Comparison of ENCODE assay signal across 20 mouse cellular contexts in genomic region chr17:88706231-88706649, GRCm38 (mm10). TPM values are rescaled to one million over a fixed set of nuclear protein-coding genes. Genes with fewer than 3 reads are reported as not detected.
DNase-seq lines count a peak whose midpoint lies in the region; ATAC-seq and TF ChIP-seq lines count a peak whose summit lies in the region.
"Had no signal": no experiment of that assay in that cellular context is flagged by ENCODE, and none has a peak within 500 bp of the region (broad histone marks: within the 10 kb centered on the region; RNA-seq: fewer than 3 reads in every experiment).

No protein-coding gene starts in this region.

- no peak overlapping the region for H3K4me3 ChIP-seq in kidney, embryonic 16.5 days (ENCODE audit: low read length)
- H3K4me3 ChIP-seq in hindbrain, embryonic 13.5 days, result no peak overlapping the region
- no peak overlapping the region for H3K4me3 ChIP-seq in midbrain, postnatal 0 days (ENCODE audit: low read depth, low read length)
- H3K4me3 ChIP-seq in lung, postnatal 0 days (ENCODE audit: low read depth, low read length), result no peak overlapping the region

- H3K27ac ChIP-seq in kidney, embryonic 16.5 days (ENCODE audit: low read length), result no peak overlapping the region
- H3K27ac ChIP-seq in hindbrain, embryonic 13.5 days, result no peak overlapping the region
- H3K27ac ChIP-seq in midbrain, postnatal 0 days (ENCODE audit: low read depth, low read length), result no peak overlapping the region
- no peak overlapping the region for H3K27ac ChIP-seq in lung, postnatal 0 days (ENCODE audit: low read length)
- H3K27ac ChIP-seq: stomach, postnatal 0 days had no signal

- TF ChIP-seq CTCF in brain, embryonic 14.5 days (IDR thresholded peaks at IDR 0.05; ENCODE audit: borderline replicate concordance, extremely low read depth, insufficient read depth, insufficient read length), result no peak
- no peak for TF ChIP-seq CTCF in midbrain, postnatal 0 days (IDR thresholded peaks at IDR 0.05)
- no peak for TF ChIP-seq CTCF in lung, postnatal 0 days (IDR thresholded peaks at IDR 0.05)

- no peak for DNase-seq in kidney, adult 9 months
- DNase-seq in brain, embryonic 14.5 days (ENCODE audit: low read depth), result peak; percentile 49
- no peak for DNase-seq in midbrain, postnatal 0 days (ENCODE audit: low spot score)
- DNase-seq in adrenal gland, adult 2 months, result no peak
- no peak for DNase-seq in liver
- no peak for DNase-seq in lung, postnatal 0 days (ENCODE audit: low spot score)
- DNase-seq: adrenal gland, postnatal 14 days; gastrocnemius, postnatal 14 days; kidney, postnatal 4 days; lung, postnatal 10 days; thymus, postnatal 4 days had no signal

- no peak overlapping the region for H3K9ac ChIP-seq in kidney, embryonic 16.5 days (replicated peaks; ENCODE audit: low read length)
- H3K9ac ChIP-seq in hindbrain, embryonic 13.5 days, result no peak overlapping the region
- H3K9ac ChIP-seq in midbrain, postnatal 0 days (replicated peaks; ENCODE audit: low read length, poor library complexity, severe bottlenecking), result no peak overlapping the region
- H3K9ac ChIP-seq in lung, postnatal 0 days (replicated peaks; ENCODE audit: low read depth), result no peak overlapping the region

- 0 out of 2 replicates have a peak, but pooled peaks have one; percentile 15 for ATAC-seq in kidney, embryonic 16.5 days (ENCODE audit: low FRiP score, low TSS enrichment)
- peak; percentile 73 for ATAC-seq in hindbrain, embryonic 13.5 days (ENCODE audit: low FRiP score)
- ATAC-seq in midbrain, postnatal 0 days (ENCODE audit: low FRiP score), result peak; percentile 52
- no peak for ATAC-seq in lung, postnatal 0 days
- ATAC-seq: intestine, embryonic 16.5 days had no signal

- no peaks in the 10 kb centered on the region for H3K27me3 ChIP-seq in kidney, embryonic 16.5 days (ENCODE audit: insufficient read depth, low read length)
- no peaks in the 10 kb centered on the region for H3K27me3 ChIP-seq in hindbrain, embryonic 13.5 days
- no peaks in the 10 kb centered on the region for H3K27me3 ChIP-seq in midbrain, postnatal 0 days (ENCODE audit: insufficient read depth, low read length)
- no peaks in the 10 kb centered on the region for H3K27me3 ChIP-seq in lung, postnatal 0 days (replicated peaks; ENCODE audit: insufficient read depth, low read length)

- no peak for TF ChIP-seq EP300 in lung, postnatal 0 days (IDR thresholded peaks at IDR 0.05)

- WGBS in kidney, embryonic 16.5 days, result 57% methylated on average over 8 of the region's 8 CpGs
- 21% methylated on average over 8 of the region's 8 CpGs for WGBS in hindbrain, embryonic 13.5 days
- 17% methylated on average over 8 of the region's 8 CpGs for WGBS in midbrain, postnatal 0 days
- WGBS in lung, postnatal 0 days, result 47% methylated on average over 8 of the region's 8 CpGs

- no peak for TF ChIP-seq POLR2A in brain, embryonic 14.5 days (IDR thresholded peaks at IDR 0.05; ENCODE audit: borderline replicate concordance, extremely low read depth, insufficient read depth, insufficient read length, poor library complexity, severe bottlenecking)

- H3K9me3 ChIP-seq in kidney, embryonic 16.5 days (ENCODE audit: low read length), result no peaks in the 10 kb centered on the region
- H3K9me3 ChIP-seq in hindbrain, embryonic 13.5 days, result no peaks in the 10 kb centered on the region
- H3K9me3 ChIP-seq in midbrain, postnatal 0 days (ENCODE audit: low read length), result no peaks in the 10 kb centered on the region
- no peaks in the 10 kb centered on the region for H3K9me3 ChIP-seq in lung, postnatal 0 days (ENCODE audit: low read length)

- H3K4me2 ChIP-seq in kidney, embryonic 16.5 days (replicated peaks; ENCODE audit: low read depth, low read length), result no peak overlapping the region
- peak overlapping the region; percentile 16; the same call in 1 of the 2 replicates for H3K4me2 ChIP-seq in hindbrain, embryonic 13.5 days
- no peak overlapping the region for H3K4me2 ChIP-seq in midbrain, postnatal 0 days (ENCODE audit: low read depth, low read length, poor library complexity, severe bottlenecking)
- no peak overlapping the region for H3K4me2 ChIP-seq in lung, postnatal 0 days (replicated peaks; ENCODE audit: low read depth, low read length)

- H3K36me3 ChIP-seq in kidney, embryonic 16.5 days (ENCODE audit: insufficient read depth, low read length), result no peaks in the 10 kb centered on the region
- H3K36me3 ChIP-seq in hindbrain, embryonic 13.5 days, result no peaks in the 10 kb centered on the region
- H3K36me3 ChIP-seq in midbrain, postnatal 0 days (ENCODE audit: insufficient read depth, low read length), result no peaks in the 10 kb centered on the region
- no peaks in the 10 kb centered on the region for H3K36me3 ChIP-seq in lung, postnatal 0 days (ENCODE audit: insufficient read depth, low read length)

- no peaks in the 10 kb centered on the region for H3K4me1 ChIP-seq in kidney, embryonic 16.5 days (ENCODE audit: insufficient read depth, low read length)
- peaks cover 9% of the 10 kb centered on the region for H3K4me1 ChIP-seq in hindbrain, embryonic 13.5 days (replicated peaks)
- H3K4me1 ChIP-seq in midbrain, postnatal 0 days (ENCODE audit: insufficient read depth, low read length), result no peaks in the 10 kb centered on the region; the same call in 1 of the 2 replicates
- H3K4me1 ChIP-seq in lung, postnatal 0 days (ENCODE audit: insufficient read depth, low read depth, low read length), result no peaks in the 10 kb centered on the region

RNA-seq across cellular contexts. Expression of gene Gtf2a1l, which starts 37.8 kb away (rescaled TPM):
- polyA plus RNA-seq in kidney, embryonic 16.5 days (2015; fragmentation: Nextera tagmentation; extraction: Ambion mirVana), result 0.10 TPM in 1 of 2 replicates, not detected in the other
- polyA plus RNA-seq in brain, embryonic 14.5 days (2012; rRNA removed), result 0.15 and 0.16 TPM in 2 replicates
- polyA plus RNA-seq in hindbrain, embryonic 13.5 days (2015; fragmentation: Nextera tagmentation; extraction: Ambion mirVana), result 0.12 and 0.14 TPM in 2 replicates
- not detected in 2 replicates for total RNA-seq in midbrain, postnatal 0 days (2014; rRNA removed)
- 0.29 and 0.39 TPM in 2 replicates for polyA plus RNA-seq in midbrain, postnatal 0 days (2015; fragmentation: Nextera tagmentation; extraction: Ambion mirVana)
- under 1 TPM in 1 of 2 experiments, not detected in 1; 0.17 TPM for total RNA-seq in adrenal gland, adult 2 months (2021)
- not detected in 2 replicates for polyA plus RNA-seq in adrenal gland, adult 2 months (2012; rRNA removed)
- 0.15 TPM in 1 of 2 replicates, not detected in the other for polyA plus RNA-seq in lung, postnatal 0 days (2015; fragmentation: Nextera tagmentation; extraction: Ambion mirVana)
- total RNA-seq: adrenal gland, postnatal 14 days; common myeloid progenitor, adult 5-6 weeks; gastrocnemius, postnatal 14 days; liver, adult 2 months; monocyte, adult 5-6 weeks had no signal
- polyA plus RNA-seq: C2C12; heart, embryonic 14.5 days; liver, adult 2 months; stomach, postnatal 0 days had no signal
